Comparison of ENCODE assay signal across 7 mouse cellular contexts in genomic region chr7:113759212-113759611, GRCm38 (mm10). TPM values are rescaled to one million over a fixed set of nuclear protein-coding genes. Genes with fewer than 3 reads are reported as not detected.
DNase-seq lines count a peak whose midpoint lies in the region; ATAC-seq and TF ChIP-seq lines count a peak whose summit lies in the region.

No protein-coding gene starts in this region.

- H3K4me2 ChIP-seq in forebrain, embryonic 11.5 days (ENCODE audit: low read depth, low read length, severe bottlenecking): no peak overlapping the region
- no peak overlapping the region for H3K4me2 ChIP-seq in myocyte (ENCODE audit: low read depth)

- no peaks in the 10 kb centered on the region; the same call in 1 of the 2 replicates for H3K9me3 ChIP-seq in forebrain, embryonic 11.5 days (ENCODE audit: control insufficient read depth, low read length)

- H3K79me2 ChIP-seq in myocyte (ENCODE audit: control insufficient read depth, insufficient read depth): no peaks in the 10 kb centered on the region

- H3ac ChIP-seq in myocyte (ENCODE audit: control insufficient read depth, insufficient read length): no peak overlapping the region

- H3K9ac ChIP-seq in forebrain, embryonic 11.5 days (ENCODE audit: low read length): no peak overlapping the region

- H3K4me3 ChIP-seq in forebrain, embryonic 11.5 days (ENCODE audit: low read depth, low read length): no peak overlapping the region
- H3K4me3 ChIP-seq in myocyte: no peak overlapping the region

- no peak for TF ChIP-seq POLR2A in myocyte (IDR thresholded peaks at IDR 0.05; ENCODE audit: insufficient read length, low read depth)

- H3K27ac ChIP-seq in forebrain, embryonic 11.5 days (ENCODE audit: low read depth, low read length): no peak overlapping the region

- WGBS in forebrain, embryonic 11.5 days: 8% methylated on average over 1 of the region's 1 CpGs

- H3K36me3 ChIP-seq in forebrain, embryonic 11.5 days (ENCODE audit: control insufficient read depth, insufficient read depth, low read length): no peaks in the 10 kb centered on the region
- no peaks in the 10 kb centered on the region for H3K36me3 ChIP-seq in myocyte (ENCODE audit: control insufficient read depth, insufficient read depth)

- ATAC-seq in forebrain, embryonic 11.5 days (replicated peaks; ENCODE audit: low FRiP score): no peak
- ATAC-seq in inflammation-experienced regulatory T-cells, adult 6 months: peak; percentile 41

- H3K27me3 ChIP-seq in forebrain, embryonic 11.5 days (ENCODE audit: control insufficient read depth, insufficient read depth, low read length): peaks cover 6% of the 10 kb centered on the region; the same call in 1 of the 2 replicates
- no peaks in the 10 kb centered on the region for H3K27me3 ChIP-seq in myocyte (ENCODE audit: control insufficient read depth, insufficient read depth, insufficient read length)

- no peaks in the 10 kb centered on the region for H3K4me1 ChIP-seq in forebrain, embryonic 11.5 days (replicated peaks; ENCODE audit: control insufficient read depth, insufficient read depth, low read length)

- DNase-seq in 416B (ENCODE audit: low read depth): peak; percentile 52
- DNase-seq in CD4-positive, CD25-positive, alpha-beta regulatory T cell, adult 2 months (ENCODE audit: low read depth, low spot score): peak; percentile 69
- DNase-seq in brain, embryonic 18.5 days (ENCODE audit: low read depth, low spot score): peak; percentile 39
- peak; percentile 65 for DNase-seq in forebrain, embryonic 11.5 days (ENCODE audit: low spot score)
- peak; percentile 32 to 51 for DNase-seq in left cerebral cortex, postnatal 36 days (ENCODE audit: low spot score in 2 of 2)

- intact Hi-C loops in left cerebral cortex, postnatal 36 days (cut with DNase I): loop anchor here (1.0 kb wide), 1 partner anchor 261 kb away; no protein-coding TSS in a partner anchor

TF ChIP-seq in myocyte, 11 proteins besides CTCF, POLR2A, EP300 and RAD21:
- no peak for TF ChIP-seq MAX (IDR thresholded peaks at IDR 0.05; ENCODE audit: low read depth)
- peak; percentile 80 for TF ChIP-seq USF1 (IDR thresholded peaks at IDR 0.05; ENCODE audit: low read depth)
- TF ChIP-seq E2F4 (IDR thresholded peaks at IDR 0.05; ENCODE audit: insufficient read depth): no peak

RNA-seq across cellular contexts. Expression of gene Spon1, which starts 6.6 kb away (rescaled TPM):
- 9.0 and 9.7 TPM in 2 replicates for polyA plus RNA-seq in forebrain, embryonic 11.5 days (2014; fragmentation: Nextera tagmentation; extraction: Ambion mirVana)
- polyA plus RNA-seq in inflammation-experienced regulatory T-cells, adult 6 months (2017; shearing (Covaris generic)): under 1 TPM; 0.59 to 0.84 (median 0.72) TPM
- 10 to 100 TPM; 39.0 to 39.2 TPM for total RNA-seq in left cerebral cortex, postnatal 36 days (2021)
- 0.04 TPM for polyA plus RNA-seq in myocyte (2012; fragmentation: generic; extraction: Trizol)
